Comparison of ENCODE assay signal across 11 mouse cellular contexts in the genomic region with DNA sequence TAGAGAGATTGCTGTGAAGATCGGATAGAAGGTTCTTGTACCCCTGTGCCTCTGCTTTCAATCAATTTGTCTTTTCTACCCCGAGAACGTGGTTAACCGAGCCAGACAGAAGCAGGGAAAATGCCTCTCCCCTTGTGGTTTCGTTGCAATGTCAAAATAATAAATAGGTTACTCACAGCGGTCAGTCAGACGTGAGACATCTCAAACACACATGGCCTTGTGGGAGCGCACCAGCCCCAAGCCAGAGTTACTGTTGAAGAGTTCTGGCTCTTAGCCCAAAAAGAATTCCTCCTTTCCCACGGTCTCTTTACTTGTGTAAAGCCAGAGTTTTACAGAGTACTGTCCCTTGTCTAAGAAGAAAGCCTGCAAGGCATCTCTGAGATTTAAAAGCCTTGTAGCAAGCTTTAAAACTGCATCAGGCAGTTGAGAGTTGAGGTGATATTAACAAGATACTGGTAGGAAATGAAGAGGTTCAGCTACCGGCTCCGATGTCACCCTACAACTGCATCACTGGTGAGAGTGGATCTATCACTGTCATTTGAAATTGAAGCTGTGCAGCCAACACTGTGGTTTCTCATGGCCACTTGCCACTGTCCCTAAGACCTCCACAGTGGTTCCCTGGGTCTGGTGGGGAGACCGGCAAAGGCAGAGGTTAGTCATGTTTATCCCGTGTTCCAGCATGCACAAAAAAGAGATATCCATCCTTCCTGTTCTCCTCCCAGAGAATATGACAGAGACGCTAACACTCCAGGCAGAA.
DNase-seq lines count a peak whose midpoint lies in the region; ATAC-seq and TF ChIP-seq lines count a peak whose summit lies in the region.
"Had no signal": no experiment of that assay in that cellular context is flagged by ENCODE, and none has a peak within 500 bp of the region (broad histone marks: within the 10 kb centered on the region; RNA-seq: fewer than 3 reads in every experiment).

No protein-coding gene starts in this region.

- no peak overlapping the region for H3K27ac ChIP-seq in heart, postnatal 0 days (ENCODE audit: low read depth)
- H3K27ac ChIP-seq in midbrain, embryonic 14.5 days (replicated peaks; ENCODE audit: low read depth, low read length), result no peak overlapping the region
- H3K27ac ChIP-seq in midbrain, embryonic 13.5 days, result no peak overlapping the region
- no peak overlapping the region for H3K27ac ChIP-seq in stomach, embryonic 14.5 days (ENCODE audit: low read length)

- no peak for TF ChIP-seq EP300 in heart, postnatal 0 days (IDR thresholded peaks at IDR 0.05; ENCODE audit: low read depth)

- H3K36me3 ChIP-seq in heart, postnatal 0 days (replicated peaks; ENCODE audit: control insufficient read depth, insufficient read depth, low read length), result no peaks in the 10 kb centered on the region
- H3K36me3 ChIP-seq in midbrain, embryonic 14.5 days (ENCODE audit: control insufficient read depth, insufficient read depth, low read length), result no peaks in the 10 kb centered on the region
- H3K36me3 ChIP-seq in midbrain, embryonic 13.5 days, result no peaks in the 10 kb centered on the region
- H3K36me3 ChIP-seq in stomach, embryonic 14.5 days (ENCODE audit: control insufficient read depth, insufficient read depth, low read length), result no peaks in the 10 kb centered on the region

- no peaks in the 10 kb centered on the region for H3K4me1 ChIP-seq in heart, postnatal 0 days (ENCODE audit: control insufficient read depth, insufficient read depth)
- H3K4me1 ChIP-seq in midbrain, embryonic 14.5 days (ENCODE audit: control insufficient read depth, insufficient read depth, low read length), result no peaks in the 10 kb centered on the region
- H3K4me1 ChIP-seq in midbrain, embryonic 13.5 days (replicated peaks), result 0 out of 2 replicates have a peak, but pooled peaks cover 8% of the 10 kb centered on the region
- H3K4me1 ChIP-seq in stomach, embryonic 14.5 days (ENCODE audit: control insufficient read depth, insufficient read depth, low read length), result peaks cover 4% of the 10 kb centered on the region; the same call in 1 of the 2 replicates

- ATAC-seq in heart, postnatal 0 days (ENCODE audit: insufficient read depth, low read depth), result no peak
- no peak for ATAC-seq in midbrain, embryonic 14.5 days (ENCODE audit: low FRiP score, low TSS enrichment)
- ATAC-seq in midbrain, embryonic 13.5 days, result no peak
- peak; percentile 69; the same call in 1 of the 2 replicates for ATAC-seq in stomach, embryonic 14.5 days (ENCODE audit: insufficient number of reproducible peaks, insufficient read depth, low FRiP score, low read depth)
- ATAC-seq in activated CD4-positive, CD25-positive, alpha-beta regulatory T cell, adult 4 months, result no peak
- ATAC-seq: midbrain, embryonic 16.5 days had no signal

- no peak overlapping the region; the same call in 1 of the 2 replicates for H3K9ac ChIP-seq in heart, postnatal 0 days (replicated peaks; ENCODE audit: low read depth, low read length)
- no peak overlapping the region for H3K9ac ChIP-seq in midbrain, embryonic 14.5 days (replicated peaks; ENCODE audit: low read length)
- no peak overlapping the region for H3K9ac ChIP-seq in midbrain, embryonic 13.5 days (replicated peaks)
- no peak overlapping the region for H3K9ac ChIP-seq in stomach, embryonic 14.5 days (replicated peaks; ENCODE audit: low read depth, low read length)

- peak; percentile 10 for DNase-seq in heart, postnatal 0 days (ENCODE audit: low spot score)
- no peak for DNase-seq in heart, postnatal 4 days
- peak; percentile 33 for DNase-seq in midbrain, embryonic 14.5 days
- DNase-seq in fibroblast of lung, adult 2 months (ENCODE audit: low read depth), result peak; percentile 79
- no peak for DNase-seq in left cerebral cortex, adult 18-20 months (ENCODE audit: low spot score in 2 of 2)
- DNase-seq: cerebellum, postnatal 10 days had no signal

- H3K27me3 ChIP-seq in heart, postnatal 0 days (ENCODE audit: control insufficient read depth, insufficient read depth, low read length), result no peaks in the 10 kb centered on the region
- no peaks in the 10 kb centered on the region for H3K27me3 ChIP-seq in midbrain, embryonic 14.5 days (ENCODE audit: control insufficient read depth, insufficient read depth, low read length)
- no peaks in the 10 kb centered on the region for H3K27me3 ChIP-seq in midbrain, embryonic 13.5 days
- no peaks in the 10 kb centered on the region for H3K27me3 ChIP-seq in stomach, embryonic 14.5 days (ENCODE audit: control insufficient read depth, insufficient read depth, low read length)

- H3K4me3 ChIP-seq in heart, postnatal 0 days (ENCODE audit: low read depth, low read length), result no peak overlapping the region
- H3K4me3 ChIP-seq in midbrain, embryonic 14.5 days (replicated peaks; ENCODE audit: low read depth, low read length), result no peak overlapping the region
- H3K4me3 ChIP-seq in midbrain, embryonic 13.5 days (replicated peaks), result no peak overlapping the region
- H3K4me3 ChIP-seq in stomach, embryonic 14.5 days (ENCODE audit: low read depth, low read length), result no peak overlapping the region

- no peak for TF ChIP-seq CTCF in heart, postnatal 0 days (IDR thresholded peaks at IDR 0.05; ENCODE audit: low read depth)

- no peak overlapping the region for H3K4me2 ChIP-seq in heart, postnatal 0 days (ENCODE audit: low read depth, low read length)
- no peak overlapping the region for H3K4me2 ChIP-seq in midbrain, embryonic 14.5 days (ENCODE audit: low read length)
- H3K4me2 ChIP-seq in midbrain, embryonic 13.5 days (replicated peaks), result no peak overlapping the region
- no peak overlapping the region; the same call in 1 of the 2 replicates for H3K4me2 ChIP-seq in stomach, embryonic 14.5 days (replicated peaks; ENCODE audit: low read depth, low read length)
- H3K4me2 ChIP-seq: liver, embryonic 11.5 days had no signal

- WGBS in heart, postnatal 0 days, result 63% methylated on average over 14 of the region's 14 CpGs
- 78% methylated on average over 14 of the region's 14 CpGs for WGBS in midbrain, embryonic 14.5 days
- 80% methylated on average over 14 of the region's 14 CpGs for WGBS in midbrain, embryonic 13.5 days
- 42% methylated on average over 14 of the region's 14 CpGs for WGBS in stomach, embryonic 14.5 days

- no peaks in the 10 kb centered on the region for H3K9me3 ChIP-seq in heart, postnatal 0 days (replicated peaks; ENCODE audit: control insufficient read depth, low read length)
- no peaks in the 10 kb centered on the region for H3K9me3 ChIP-seq in midbrain, embryonic 14.5 days (ENCODE audit: control insufficient read depth, low read length)
- no peaks in the 10 kb centered on the region for H3K9me3 ChIP-seq in midbrain, embryonic 13.5 days
- H3K9me3 ChIP-seq in stomach, embryonic 14.5 days (ENCODE audit: control insufficient read depth, low read depth, low read length), result no peaks in the 10 kb centered on the region

Comparison
In these comparisons a context has a peak if more than half of its experiments do, and no peak if none do; other contexts are left out.
1. DNase-seq: peak in heart, postnatal 0 days (single experiment), midbrain, embryonic 14.5 days (single experiment) and fibroblast of lung, adult 2 months (single experiment); none in heart, postnatal 4 days (single experiment) and left cerebral cortex, adult 18-20 months (0 of 2).